Mouse (Mus musculus): ENCODE data around the gene Cd81. TPM values are rescaled to one million over a fixed set of nuclear protein-coding genes. Genes with fewer than 3 reads are reported as not detected.

The Cd81 gene
- polyA plus RNA-seq, 1 experiment, result 255 TPM

GRCm38 (mm10) chr7:143053961-143054611 lies 1.5 kb downstream of the Cd81 start:
- Histone ChIP-seq H3K27me3 (ENCODE audit: control insufficient read depth, insufficient read depth, low read length) (no peaks in the 10 kb centered on the region), H3K27ac (ENCODE audit: control insufficient read depth, insufficient read depth, low read length) (no peak overlapping the region), H3K4me1 (replicated peaks; ENCODE audit: control insufficient read depth, insufficient read depth, low read length) (peaks cover 37% of the 10 kb centered on the region), H3K36me3 (ENCODE audit: control insufficient read depth, insufficient read depth, low read length) (no peaks in the 10 kb centered on the region), H3K4me3 (ENCODE audit: control insufficient read depth, insufficient read depth, low read length) (peak overlapping the region; percentile 4; the same call in 1 of the 2 replicates)
- DNase-seq, result no peak
- WGBS, result 42% methylated on average over 11 of the region's 11 CpGs
- TF ChIP-seq CTCF (IDR thresholded peaks at IDR 0.05; ENCODE audit: borderline replicate concordance, control insufficient read depth, extremely low read depth, insufficient read depth, low read length, poor library complexity), result no peak
- TF ChIP-seq POLR2A (IDR thresholded peaks at IDR 0.05; ENCODE audit: control insufficient read depth, extremely low read depth, insufficient read depth, low read length, poor library complexity), result no peak

- H3K36me3 ChIP-seq (ENCODE audit: control insufficient read depth, insufficient read depth, low read length), result no peaks in the 10 kb centered on the region
- DNase-seq, result no peak
- peaks cover 40% of the 10 kb centered on the region for H3K4me1 ChIP-seq (replicated peaks; ENCODE audit: control insufficient read depth, insufficient read depth, low read length)
- no peak overlapping the region for H3K4me3 ChIP-seq (ENCODE audit: control insufficient read depth, insufficient read depth, low read length)
- no peak overlapping the region for H3K27ac ChIP-seq (ENCODE audit: control insufficient read depth, insufficient read depth, low read length)
- 59% methylated on average over 3 of the region's 3 CpGs for WGBS
- TF ChIP-seq CTCF (IDR thresholded peaks at IDR 0.05; ENCODE audit: borderline replicate concordance, control insufficient read depth, extremely low read depth, insufficient read depth, low read length, poor library complexity) (no peak), POLR2A (IDR thresholded peaks at IDR 0.05; ENCODE audit: control insufficient read depth, extremely low read depth, insufficient read depth, low read length, poor library complexity) (no peak)
- no peaks in the 10 kb centered on the region for H3K27me3 ChIP-seq (ENCODE audit: control insufficient read depth, insufficient read depth, low read length)
These were observed 2.0 kb downstream of the Cd81 start for GRCm38 (mm10) chr7:143054612-143054965.

GRCm38 (mm10) chr7:143055001-143055400 lies 2.5 kb downstream of the Cd81 start:
- Histone ChIP-seq H3K4me3 (ENCODE audit: control insufficient read depth, insufficient read depth, low read length) (no peak overlapping the region), H3K27me3 (ENCODE audit: control insufficient read depth, insufficient read depth, low read length) (no peaks in the 10 kb centered on the region), H3K27ac (ENCODE audit: control insufficient read depth, insufficient read depth, low read length) (no peak overlapping the region), H3K36me3 (ENCODE audit: control insufficient read depth, insufficient read depth, low read length) (no peaks in the 10 kb centered on the region), H3K4me1 (replicated peaks; ENCODE audit: control insufficient read depth, insufficient read depth, low read length) (peaks cover 40% of the 10 kb centered on the region)
- DNase-seq, result no peak
- no peak for TF ChIP-seq POLR2A (IDR thresholded peaks at IDR 0.05; ENCODE audit: control insufficient read depth, extremely low read depth, insufficient read depth, low read length, poor library complexity)
- TF ChIP-seq CTCF (IDR thresholded peaks at IDR 0.05; ENCODE audit: borderline replicate concordance, control insufficient read depth, extremely low read depth, insufficient read depth, low read length, poor library complexity), result no peak
- 73% methylated on average over 3 of the region's 3 CpGs for WGBS

GRCm38 (mm10) chr7:143055499-143056186 lies 3.1 kb downstream of the Cd81 start:
- no peaks in the 10 kb centered on the region for H3K36me3 ChIP-seq (ENCODE audit: control insufficient read depth, insufficient read depth, low read length)
- no peak for DNase-seq
- 33% methylated on average over 11 of the region's 11 CpGs for WGBS
- no peak overlapping the region for H3K27ac ChIP-seq (ENCODE audit: control insufficient read depth, insufficient read depth, low read length)
- no peak overlapping the region for H3K4me3 ChIP-seq (ENCODE audit: control insufficient read depth, insufficient read depth, low read length)
- TF ChIP-seq POLR2A (IDR thresholded peaks at IDR 0.05; ENCODE audit: control insufficient read depth, extremely low read depth, insufficient read depth, low read length, poor library complexity) (no peak), CTCF (IDR thresholded peaks at IDR 0.05; ENCODE audit: borderline replicate concordance, control insufficient read depth, extremely low read depth, insufficient read depth, low read length, poor library complexity) (no peak)
- H3K27me3 ChIP-seq (ENCODE audit: control insufficient read depth, insufficient read depth, low read length), result no peaks in the 10 kb centered on the region
- peaks cover 40% of the 10 kb centered on the region for H3K4me1 ChIP-seq (replicated peaks; ENCODE audit: control insufficient read depth, insufficient read depth, low read length)

GRCm38 (mm10) chr7:143057023-143057422 lies 4.5 kb downstream of the Cd81 start:
- no peak for DNase-seq
- TF ChIP-seq CTCF (IDR thresholded peaks at IDR 0.05; ENCODE audit: borderline replicate concordance, control insufficient read depth, extremely low read depth, insufficient read depth, low read length, poor library complexity) (no peak), POLR2A (IDR thresholded peaks at IDR 0.05; ENCODE audit: control insufficient read depth, extremely low read depth, insufficient read depth, low read length, poor library complexity) (no peak)
- Histone ChIP-seq H3K27me3 (ENCODE audit: control insufficient read depth, insufficient read depth, low read length) (no peaks in the 10 kb centered on the region), H3K27ac (ENCODE audit: control insufficient read depth, insufficient read depth, low read length) (no peak overlapping the region), H3K36me3 (ENCODE audit: control insufficient read depth, insufficient read depth, low read length) (no peaks in the 10 kb centered on the region), H3K4me1 (replicated peaks; ENCODE audit: control insufficient read depth, insufficient read depth, low read length) (peaks cover 40% of the 10 kb centered on the region), H3K4me3 (ENCODE audit: control insufficient read depth, insufficient read depth, low read length) (no peak overlapping the region)
- 73% methylated on average over 5 of the region's 5 CpGs for WGBS

GRCm38 (mm10) chr7:143057667-143058220 lies 5.2 kb downstream of the Cd81 start:
- no peak overlapping the region for H3K4me3 ChIP-seq (ENCODE audit: control insufficient read depth, insufficient read depth, low read length)
- H3K36me3 ChIP-seq (ENCODE audit: control insufficient read depth, insufficient read depth, low read length), result peaks cover 4% of the 10 kb centered on the region
- H3K27me3 ChIP-seq (ENCODE audit: control insufficient read depth, insufficient read depth, low read length), result no peaks in the 10 kb centered on the region
- TF ChIP-seq CTCF (IDR thresholded peaks at IDR 0.05; ENCODE audit: borderline replicate concordance, control insufficient read depth, extremely low read depth, insufficient read depth, low read length, poor library complexity) (no peak), POLR2A (IDR thresholded peaks at IDR 0.05; ENCODE audit: control insufficient read depth, extremely low read depth, insufficient read depth, low read length, poor library complexity) (no peak)
- 83% methylated on average over 9 of the region's 9 CpGs for WGBS
- no peak overlapping the region; the same call in 1 of the 2 replicates for H3K27ac ChIP-seq (ENCODE audit: control insufficient read depth, insufficient read depth, low read length)
- no peak for DNase-seq
- H3K4me1 ChIP-seq (replicated peaks; ENCODE audit: control insufficient read depth, insufficient read depth, low read length), result peaks cover 37% of the 10 kb centered on the region
